Mouse (Mus musculus): ENCODE results near the gene Kri1.

DNA sequence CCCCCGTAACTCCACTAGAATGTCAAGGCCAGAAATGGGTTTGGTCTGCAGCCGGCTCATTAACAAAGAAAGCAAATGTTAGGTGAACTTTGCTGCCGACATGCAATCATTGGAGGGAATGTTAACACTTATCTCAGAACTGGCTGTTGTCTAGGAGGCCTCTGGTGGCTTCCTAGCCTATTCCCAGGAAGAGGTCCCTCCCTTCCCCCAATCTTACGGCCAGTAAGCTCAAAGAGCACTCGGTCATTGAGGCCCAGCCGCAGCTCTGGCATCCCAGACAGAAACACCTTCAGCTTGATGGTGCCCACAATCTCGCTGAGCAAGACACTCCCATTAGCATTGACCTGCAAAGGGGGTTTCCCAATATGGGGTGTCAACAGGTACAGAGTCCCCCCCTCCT, 17.3 kb upstream of the Kri1 start:
- TF ChIP-seq CTCF (IDR thresholded peaks at IDR 0.05) (no peak), EP300 (IDR thresholded peaks at IDR 0.05) (no peak)

Measured in lung, postnatal 0 days (tissue).